Mouse (Mus musculus) hindbrain, embryonic 13.5 days (tissue): Measurements from ENCODE around the gene Galr2. TPM values are rescaled to one million over a fixed set of nuclear protein-coding genes. Genes with fewer than 3 reads are reported as not detected.
A peak's percentile ranks its signal among the peaks of the same experiment; 100 is the strongest.

Source experiments
- ATAC-seq: fragments of 200-750 bp; cut with Nextera tagmentation; 2 replicates; pipeline ENCODE4 v1.8.0; 2017; ENCODE audit warnings: moderate TSS enrichment; ENCODE audit not compliant: low FRiP score
- H3K27ac ChIP-seq: fragments of 300-500 bp; sonication (generic); 2 replicates; pipeline ENCODE4 v1.5.1; 2015; ENCODE audit warnings: inconsistent platforms, mild to moderate bottlenecking, moderate library complexity
- H3K27me3 ChIP-seq: fragments of 300-500 bp; sonication (generic); 2 replicates; pipeline ENCODE4 v1.6.1; 2015; ENCODE audit warnings: mild to moderate bottlenecking, inconsistent platforms
- H3K36me3 ChIP-seq: fragments of 300-500 bp; sonication (generic); 2 replicates; pipeline ENCODE4 v1.6.1; 2015; ENCODE audit warnings: mild to moderate bottlenecking, inconsistent platforms
- H3K4me1 ChIP-seq: fragments of 300-500 bp; sonication (generic); replicated peaks from 2 replicates; pipeline ENCODE4 v1.6.1; 2015; ENCODE audit warnings: inconsistent platforms
- H3K4me2 ChIP-seq: fragments of 300-500 bp; sonication (generic); 2 replicates; pipeline ENCODE4 v1.6.1; 2015; ENCODE audit warnings: inconsistent platforms, mild to moderate bottlenecking, moderate library complexity
- H3K4me3 ChIP-seq: fragments of 300-500 bp; sonication (generic); 2 replicates; pipeline ENCODE4 v1.5.1; 2015; ENCODE audit warnings: mild to moderate bottlenecking, inconsistent platforms
- H3K9ac ChIP-seq: fragments of 300-500 bp; sonication (generic); 2 replicates; pipeline ENCODE4 v1.6.1; 2015; ENCODE audit warnings: mild to moderate bottlenecking, inconsistent platforms
- H3K9me3 ChIP-seq: fragments of 300-500 bp; sonication (generic); 2 replicates; pipeline ENCODE4 v1.6.1; 2016; ENCODE audit warnings: inconsistent platforms
- WGBS: fragments of 180-500 bp; shearing (Covaris S2); methylation state at CpG from one replicate; pipeline ENCODE4 v1.1.7; 2015; 5-methylcytosine and 5-hydroxymethylcytosine counted together
- polyA plus RNA-seq: library from polyadenylated mRNA; unstranded; fragments of >200 nt; fragmentation: Nextera tagmentation; extraction: Ambion mirVana; gene quantifications from 2 replicates; pipeline ENCODE4 v1.2.1, GENCODE M21; 2015

Galr2 gene
- polyA plus RNA-seq, 1 experiment from 2014 or later = 0.56 TPM

DNA sequence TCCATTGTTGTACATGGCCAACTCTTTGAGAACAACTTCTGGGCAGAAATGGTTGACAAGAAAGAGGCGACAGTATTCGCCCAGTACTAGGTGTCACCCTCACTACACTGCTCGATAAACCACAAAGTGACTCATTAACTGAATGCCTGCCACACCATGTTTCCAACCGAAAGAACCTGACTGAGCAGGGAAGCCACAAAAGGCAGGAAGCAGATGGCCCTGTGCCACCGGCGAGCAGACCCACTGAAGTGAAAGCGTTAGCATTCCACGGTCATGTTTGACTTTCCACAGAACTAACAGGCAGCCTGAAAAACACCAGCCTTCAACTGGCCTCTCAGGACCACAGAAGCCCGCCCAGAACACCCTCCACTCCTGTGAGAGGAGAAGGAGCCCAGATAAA lies 26.1 kb upstream of the Galr2 start:
- Histone ChIP-seq H3K9me3 (no peaks in the 10 kb centered on the region), H3K9ac (no peak overlapping the region), H3K27me3 (no peaks in the 10 kb centered on the region), H3K36me3 (peaks cover 95% of the 10 kb centered on the region), H3K4me3 (no peak overlapping the region), H3K27ac (no peak overlapping the region), H3K4me2 (no peak overlapping the region), H3K4me1 (no peaks in the 10 kb centered on the region)
- WGBS = 82% methylated on average over 9 of the region's 9 CpGs
- no peak for ATAC-seq

DNA sequence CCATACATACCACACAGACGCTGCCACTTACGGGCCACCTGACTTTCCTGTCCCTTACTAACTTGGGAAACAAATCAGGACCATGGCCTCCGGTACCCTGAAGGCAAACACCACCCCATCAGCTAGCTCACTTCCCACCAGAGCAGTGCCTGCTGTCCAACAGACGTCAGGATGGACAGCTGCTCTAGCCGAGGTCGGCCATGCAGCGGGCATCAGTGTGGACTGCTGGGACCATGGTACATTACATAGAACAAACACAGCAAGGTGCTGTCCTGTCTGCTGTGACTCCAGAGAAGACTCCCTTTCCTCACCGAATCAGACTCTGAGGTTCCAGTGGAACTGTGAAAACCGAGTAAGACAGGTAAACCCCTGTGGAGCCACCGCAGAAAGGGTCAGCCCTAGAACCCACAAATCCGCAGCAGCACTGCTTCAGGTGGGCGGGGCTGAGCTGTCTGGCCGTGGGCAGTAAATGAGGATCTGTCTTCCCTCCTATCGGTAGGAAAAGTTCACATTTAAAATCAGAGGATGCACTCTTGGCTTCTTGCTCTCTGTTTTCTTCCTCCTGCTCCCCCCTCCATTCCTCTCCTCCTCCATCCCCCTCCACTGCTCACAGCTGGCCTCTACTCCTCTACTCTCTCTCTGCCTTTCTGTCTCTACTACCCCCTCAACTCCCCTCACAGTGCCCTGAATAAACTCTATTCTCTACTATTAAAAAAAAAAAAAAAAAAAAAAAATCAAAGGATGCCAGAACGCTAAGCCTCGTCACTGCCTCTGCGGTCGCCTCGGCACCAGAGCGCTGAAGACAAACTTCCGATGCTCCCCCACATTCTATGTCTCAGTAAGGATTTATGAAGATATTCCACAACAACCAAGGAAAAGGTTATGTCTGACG lies 25.4 kb upstream of the Galr2 start:
- no peak for ATAC-seq
- 87% methylated on average over 22 of the region's 22 CpGs for whole genome bisulfite sequencing
- no peak overlapping the region for H3K4me2 ChIP-seq
- H3K27ac ChIP-seq = no peak overlapping the region
- no peaks in the 10 kb centered on the region for H3K27me3 ChIP-seq
- peaks cover 95% of the 10 kb centered on the region for H3K36me3 ChIP-seq
- H3K4me1 ChIP-seq = no peaks in the 10 kb centered on the region
- H3K9me3 ChIP-seq = no peaks in the 10 kb centered on the region
- H3K9ac ChIP-seq = no peak overlapping the region
- no peak overlapping the region for H3K4me3 ChIP-seq

DNA sequence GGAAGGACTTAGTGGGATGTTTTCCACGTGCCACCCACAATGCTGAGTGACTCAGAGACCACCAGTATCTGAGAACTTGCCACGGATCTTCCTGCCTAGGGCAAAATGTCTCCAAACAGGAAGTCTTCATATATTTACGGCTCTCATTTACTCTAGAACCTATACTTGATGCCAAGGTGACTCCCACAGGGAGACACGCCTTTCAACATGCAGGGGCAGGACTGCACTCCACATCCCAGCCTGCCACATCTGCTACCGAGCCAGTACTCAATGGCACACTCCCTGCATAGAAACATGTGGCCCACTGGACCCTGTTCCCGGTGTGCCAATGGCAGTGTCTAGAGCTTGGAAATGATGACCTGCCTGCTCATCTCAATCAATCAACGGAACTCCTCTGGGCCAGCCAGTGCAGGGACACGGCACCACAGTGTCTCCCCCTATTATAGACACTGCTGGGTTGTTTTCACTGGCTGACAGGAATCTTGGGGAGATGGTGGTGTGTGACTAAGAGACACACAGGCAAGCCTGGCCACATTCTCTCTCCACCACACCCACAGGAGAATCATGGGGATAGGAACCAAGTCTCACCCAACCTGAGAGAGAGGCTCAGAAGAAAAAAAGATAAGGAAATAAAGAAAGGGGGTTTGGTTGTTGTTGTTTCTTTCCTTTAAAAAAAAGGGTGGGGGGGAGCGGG lies 24.6 kb upstream of the Galr2 start:
- Histone ChIP-seq H3K9me3 (no peaks in the 10 kb centered on the region), H3K4me3 (no peak overlapping the region), H3K36me3 (peaks cover 95% of the 10 kb centered on the region), H3K4me1 (no peaks in the 10 kb centered on the region), H3K27ac (no peak overlapping the region), H3K9ac (no peak overlapping the region), H3K27me3 (no peaks in the 10 kb centered on the region), H3K4me2 (no peak overlapping the region)
- ATAC-seq = no peak
- WGBS = 94% methylated on average over 9 of the region's 9 CpGs

DNA sequence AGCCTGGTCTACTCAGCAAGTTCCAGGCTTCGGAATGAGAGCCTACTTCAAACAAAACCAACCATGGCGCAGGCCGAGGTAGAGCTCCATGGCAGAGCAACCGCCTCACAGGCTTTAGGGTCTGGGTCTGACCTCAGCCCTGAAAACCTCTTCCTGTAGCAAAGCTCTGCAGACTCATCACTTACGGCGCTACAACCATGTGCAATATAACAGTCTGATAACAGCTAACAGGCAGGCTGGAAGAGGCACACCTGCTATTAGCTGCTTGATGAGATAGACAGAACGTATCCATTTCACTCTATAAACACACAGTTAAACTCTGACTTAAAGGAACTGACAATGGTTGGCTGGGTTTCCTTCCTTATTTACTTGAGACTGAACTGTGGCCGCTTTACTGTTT lies 21.3 kb upstream of the Galr2 start:
- Histone ChIP-seq H3K4me2 (no peak overlapping the region), H3K4me1 (no peaks in the 10 kb centered on the region), H3K27ac (no peak overlapping the region), H3K4me3 (no peak overlapping the region), H3K9me3 (no peaks in the 10 kb centered on the region), H3K9ac (no peak overlapping the region), H3K27me3 (no peaks in the 10 kb centered on the region), H3K36me3 (peaks cover 95% of the 10 kb centered on the region)
- WGBS = 95% methylated on average over 8 of the region's 8 CpGs
- ATAC-seq = no peak

DNA sequence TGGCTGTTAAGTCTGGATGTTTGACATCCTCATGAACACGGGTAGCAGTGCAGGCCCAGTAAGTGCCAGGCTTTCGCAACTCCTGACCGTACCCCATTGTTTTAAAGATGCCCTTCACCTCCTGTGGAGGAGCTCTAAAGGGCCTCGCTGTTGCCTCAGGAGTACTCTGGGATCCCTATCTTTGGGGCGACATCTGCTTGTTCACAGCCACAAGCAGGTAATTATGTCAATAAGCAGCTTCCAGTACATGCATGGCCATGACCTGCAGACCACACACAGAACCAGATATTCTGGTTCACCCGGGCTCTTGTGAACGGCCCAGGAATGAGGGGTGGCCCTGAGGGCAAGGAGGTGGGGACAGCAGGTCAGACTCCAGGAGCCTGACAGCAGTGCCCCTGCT lies 20.5 kb upstream of the Galr2 start:
- no peak overlapping the region for H3K27ac ChIP-seq
- H3K4me1 ChIP-seq = no peaks in the 10 kb centered on the region
- no peak overlapping the region for H3K4me3 ChIP-seq
- no peak for ATAC-seq
- peaks cover 93% of the 10 kb centered on the region for H3K36me3 ChIP-seq
- no peaks in the 10 kb centered on the region for H3K9me3 ChIP-seq
- no peaks in the 10 kb centered on the region for H3K27me3 ChIP-seq
- 90% methylated on average over 7 of the region's 7 CpGs for WGBS
- no peak overlapping the region for H3K9ac ChIP-seq
- H3K4me2 ChIP-seq = no peak overlapping the region

DNA sequence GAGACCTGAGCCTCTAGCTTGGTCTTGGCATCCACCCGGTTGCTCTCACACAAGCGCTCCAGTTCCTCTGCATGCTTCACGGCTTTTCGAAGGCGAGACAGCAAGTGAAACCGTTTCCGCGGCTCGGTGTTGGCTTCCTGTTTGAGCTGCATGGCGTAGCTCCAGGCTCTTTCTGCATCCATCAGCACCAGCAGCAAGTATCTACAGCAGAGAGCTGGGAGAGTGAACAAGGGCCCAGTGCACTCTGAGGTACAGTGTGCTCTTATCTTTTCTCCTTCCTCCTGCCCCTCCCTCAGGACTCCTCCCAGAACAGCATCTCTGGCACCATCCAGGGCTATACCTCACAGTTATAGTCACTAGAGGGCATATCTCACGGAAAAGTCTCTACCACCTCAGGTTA lies 15.4 kb upstream of the Galr2 start:
- WGBS = 94% methylated on average over 11 of the region's 11 CpGs

GRCm38 (mm10) chr11:116265850-116266249 lies 14.9 kb upstream of the Galr2 start:
- H3K9me3 ChIP-seq = no peaks in the 10 kb centered on the region
- 0 out of 2 replicates have a peak, but pooled peaks cover 4% of the 10 kb centered on the region for H3K4me1 ChIP-seq
- H3K36me3 ChIP-seq = peaks cover 94% of the 10 kb centered on the region
- no peaks in the 10 kb centered on the region for H3K27me3 ChIP-seq
- no peak overlapping the region for H3K4me3 ChIP-seq
- WGBS = 95% methylated on average over 4 of the region's 4 CpGs
- ATAC-seq = no peak
- no peak overlapping the region for H3K27ac ChIP-seq
- no peak overlapping the region for H3K9ac ChIP-seq
- no peak overlapping the region for H3K4me2 ChIP-seq

More for the DNA sequence above, 15.4 kb upstream of the Galr2 start:
- ATAC-seq = no peak
- no peaks in the 10 kb centered on the region for H3K27me3 ChIP-seq
- no peak overlapping the region for H3K27ac ChIP-seq
- H3K4me1 ChIP-seq = 0 out of 2 replicates have a peak, but pooled peaks cover 4% of the 10 kb centered on the region
- no peak overlapping the region for H3K9ac ChIP-seq
- no peak overlapping the region for H3K4me3 ChIP-seq
- no peak overlapping the region for H3K4me2 ChIP-seq
- no peaks in the 10 kb centered on the region for H3K9me3 ChIP-seq
- peaks cover 97% of the 10 kb centered on the region for H3K36me3 ChIP-seq

- H3K4me1 ChIP-seq = peaks cover 20% of the 10 kb centered on the region
- ATAC-seq = no peak
- 88% methylated on average over 8 of the region's 8 CpGs for WGBS
- H3K4me3 ChIP-seq = no peak overlapping the region
- no peak overlapping the region for H3K4me2 ChIP-seq
- H3K9ac ChIP-seq = no peak overlapping the region
- no peaks in the 10 kb centered on the region for H3K27me3 ChIP-seq
- H3K27ac ChIP-seq = no peak overlapping the region
- no peaks in the 10 kb centered on the region for H3K9me3 ChIP-seq
- H3K36me3 ChIP-seq = peaks cover 83% of the 10 kb centered on the region
Measured at GRCm38 (mm10) chr11:116267637-116268036, 13.1 kb upstream of the Galr2 start.

GRCm38 (mm10) chr11:116268313-116268712 lies 12.4 kb upstream of the Galr2 start:
- Histone ChIP-seq H3K27me3 (no peaks in the 10 kb centered on the region), H3K36me3 (peaks cover 76% of the 10 kb centered on the region), H3K4me1 (peaks cover 26% of the 10 kb centered on the region), H3K4me3 (no peak overlapping the region), H3K27ac (no peak overlapping the region), H3K4me2 (no peak overlapping the region), H3K9ac (no peak overlapping the region), H3K9me3 (no peaks in the 10 kb centered on the region)
- ATAC-seq = no peak
- WGBS = 97% methylated on average over 6 of the region's 6 CpGs

GRCm38 (mm10) chr11:116269560-116269959 lies 11.2 kb upstream of the Galr2 start:
- Histone ChIP-seq H3K9me3 (no peaks in the 10 kb centered on the region), H3K4me2 (no peak overlapping the region), H3K4me1 (peaks cover 32% of the 10 kb centered on the region), H3K36me3 (peaks cover 64% of the 10 kb centered on the region), H3K27me3 (no peaks in the 10 kb centered on the region), H3K27ac (no peak overlapping the region), H3K4me3 (no peak overlapping the region), H3K9ac (no peak overlapping the region)
- WGBS = 92% methylated on average over 8 of the region's 8 CpGs
- ATAC-seq = no peak

GRCm38 (mm10) chr11:116272589-116273468 lies 7.9 kb upstream of the Galr2 start:
- peak overlapping the region; percentile 99 for H3K4me3 ChIP-seq
- H3K36me3 ChIP-seq = peaks cover 33% of the 10 kb centered on the region
- H3K27me3 ChIP-seq = no peaks in the 10 kb centered on the region

More at GRCm38 (mm10) chr11:116272589-116273468, 7.9 kb upstream of the Galr2 start:
- H3K4me2 ChIP-seq = peak overlapping the region; percentile 98
- peaks cover 36% of the 10 kb centered on the region for H3K4me1 ChIP-seq
- ATAC-seq = no peak
- no peaks in the 10 kb centered on the region for H3K9me3 ChIP-seq
- H3K27ac ChIP-seq = no peak overlapping the region
- H3K9ac ChIP-seq = peak overlapping the region; percentile 93
- 63% methylated on average over 12 of the region's 12 CpGs for WGBS
